Mouse (Mus musculus) kidney, embryonic 16.5 days (tissue): ENCODE results near the gene Cd300lb. TPM values are rescaled to one million over a fixed set of nuclear protein-coding genes. Genes with fewer than 3 reads are reported as not detected.

ENCODE experiments used
- ATAC-seq: fragments of 200-750 bp; cut with Nextera tagmentation; 2 replicates; pipeline ENCODE4 v1.8.0; 2017; ENCODE audit warnings: moderate TSS enrichment; ENCODE audit not compliant: low FRiP score, low TSS enrichment
- H3K27ac ChIP-seq: fragments of 300-500 bp; sonication (generic); 2 replicates; pipeline ENCODE4 v1.5.1; 2014; ENCODE audit warnings: low read length
- H3K27me3 ChIP-seq: fragments of 300-500 bp; sonication (generic); 2 replicates; pipeline ENCODE4 v1.6.1; 2014; ENCODE audit warnings: low read length, control low read depth, mixed read lengths; ENCODE audit not compliant: insufficient read depth
- H3K36me3 ChIP-seq: fragments of 300-500 bp; sonication (generic); 2 replicates; pipeline ENCODE4 v1.6.1; 2014; ENCODE audit warnings: low read length, control low read depth, mixed read lengths; ENCODE audit not compliant: insufficient read depth
- H3K4me1 ChIP-seq: fragments of 300-500 bp; sonication (generic); 2 replicates; pipeline ENCODE4 v1.6.1; 2014; ENCODE audit warnings: low read length, control low read depth, mixed read lengths; ENCODE audit not compliant: insufficient read depth
- H3K4me2 ChIP-seq: fragments of 300-500 bp; sonication (generic); replicated peaks from 2 replicates; pipeline ENCODE4 v1.6.1; 2014; ENCODE audit warnings: low read depth, low read length
- H3K4me3 ChIP-seq: fragments of 300-500 bp; sonication (generic); 2 replicates; pipeline ENCODE4 v1.5.1; 2014; ENCODE audit warnings: mild to moderate bottlenecking, low read length
- H3K9ac ChIP-seq: fragments of 300-500 bp; sonication (generic); replicated peaks from 2 replicates; pipeline ENCODE4 v1.6.1; 2014; ENCODE audit warnings: low read length
- H3K9me3 ChIP-seq: fragments of 300-500 bp; sonication (generic); 2 replicates; pipeline ENCODE4 v1.6.1; 2016; ENCODE audit warnings: low read length, control low read depth
- WGBS: fragments of 180-500 bp; shearing (Covaris S2); extraction: QIAGEN DNeasy Blood & Tissue Kit; methylation state at CpG from one replicate; pipeline ENCODE4 v1.1.7; 2014; 5-methylcytosine and 5-hydroxymethylcytosine counted together
- polyA plus RNA-seq: library from polyadenylated mRNA; unstranded; fragments of >200 nt; fragmentation: Nextera tagmentation; extraction: Ambion mirVana; gene quantifications from 2 replicates; pipeline ENCODE4 v1.2.1, GENCODE M21; 2015

Gene Cd300lb
- polyA plus RNA-seq, 1 experiment from 2014 or later, result 0.32 TPM

DNA sequence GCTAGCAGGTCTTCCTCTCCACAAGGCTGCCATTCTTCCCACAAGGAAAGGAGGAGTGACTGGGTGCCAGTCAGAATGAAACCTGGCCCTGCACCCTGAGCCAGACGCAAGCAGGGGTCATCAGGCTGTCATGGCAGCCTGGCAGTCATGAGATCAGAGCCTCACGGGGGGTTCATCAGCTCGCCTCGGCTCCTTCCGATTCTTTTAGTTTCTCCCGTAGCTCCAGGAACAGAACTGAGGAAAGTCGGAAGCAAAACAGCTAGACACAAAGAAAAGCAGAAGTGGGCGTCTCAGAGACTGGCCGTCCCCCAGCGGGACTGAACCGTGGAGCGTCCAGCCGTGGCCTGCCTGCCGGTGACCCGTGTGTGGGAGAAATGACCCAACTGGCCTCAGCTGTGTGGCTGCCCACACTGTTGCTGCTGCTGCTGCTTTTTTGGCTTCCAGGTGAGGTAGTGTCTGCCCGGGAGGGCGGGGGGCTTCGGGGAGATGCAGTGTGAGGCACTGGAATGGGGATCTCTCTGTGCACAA, 44.1 kb downstream of the Cd300lb start, which contains the start of gene Cd300a:
Cd300a (plus strand) TSS at position 51 of the 528 bp plus-strand sequence.
- 27% methylated on average over 18 of the region's 18 CpGs for WGBS

DNA sequence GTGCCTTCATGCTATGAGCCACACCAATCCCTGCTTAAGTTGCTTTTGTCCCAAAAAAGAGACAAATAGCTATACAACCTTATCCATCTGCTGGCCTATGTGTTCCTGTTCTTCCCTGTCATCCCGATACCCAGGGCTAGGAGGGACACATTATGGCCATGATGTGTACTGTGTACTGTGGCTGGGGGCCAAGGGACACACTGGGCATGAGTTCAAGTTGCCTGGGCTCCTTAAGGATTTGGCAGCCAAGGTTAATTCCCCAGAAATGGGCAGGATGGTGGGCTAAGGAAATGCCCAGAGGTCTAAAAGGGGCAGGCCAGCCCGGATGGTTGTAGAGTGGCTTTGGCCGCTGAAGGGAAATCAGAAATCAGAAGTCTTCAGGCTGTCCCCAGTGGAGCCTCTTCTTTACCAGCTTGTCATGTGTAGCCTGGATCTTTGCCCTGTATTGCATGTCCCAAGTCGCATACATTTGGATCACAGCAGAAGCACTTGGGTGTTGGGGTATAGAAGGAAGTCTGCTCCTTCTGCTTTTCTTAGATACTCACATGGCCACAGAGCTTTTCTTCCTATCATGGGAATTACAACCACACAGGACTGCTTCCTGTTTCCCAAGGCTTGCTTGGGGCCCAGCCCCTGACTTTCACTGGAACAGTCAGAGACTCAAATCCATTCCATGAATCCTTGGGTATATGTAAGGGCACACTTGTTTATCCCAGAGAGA, 49.6 kb downstream of the Cd300lb start:
- no peaks in the 10 kb centered on the region for H3K9me3 ChIP-seq
- no peak overlapping the region for H3K4me2 ChIP-seq
- H3K9ac ChIP-seq, result no peak overlapping the region
- H3K4me3 ChIP-seq, result no peak overlapping the region
- no peaks in the 10 kb centered on the region for H3K27me3 ChIP-seq
- no peaks in the 10 kb centered on the region for H3K4me1 ChIP-seq
- H3K27ac ChIP-seq, result no peak overlapping the region
- no peak for ATAC-seq
- H3K36me3 ChIP-seq, result no peaks in the 10 kb centered on the region
- WGBS, result 88% methylated on average over 4 of the region's 4 CpGs

More for the DNA sequence above, 44.1 kb downstream of the Cd300lb start, which contains the start of gene Cd300a:
- Histone ChIP-seq H3K27ac (0 out of 2 replicates have a peak within 1 kb of the TSS, but pooled peaks have one; percentile 20), H3K27me3 (no peaks in the 10 kb centered on the region), H3K4me3 (no peak within 1 kb of the TSS), H3K9me3 (no peaks in the 10 kb centered on the region), H3K36me3 (no peaks in the 10 kb centered on the region), H3K4me2 (peak within 1 kb of the TSS; percentile 42), H3K9ac (peak within 1 kb of the TSS; percentile 43; the same call in 1 of the 2 replicates), H3K4me1 (peaks cover 8% of the 10 kb centered on the region)
- peak; percentile 79 for ATAC-seq

DNA sequence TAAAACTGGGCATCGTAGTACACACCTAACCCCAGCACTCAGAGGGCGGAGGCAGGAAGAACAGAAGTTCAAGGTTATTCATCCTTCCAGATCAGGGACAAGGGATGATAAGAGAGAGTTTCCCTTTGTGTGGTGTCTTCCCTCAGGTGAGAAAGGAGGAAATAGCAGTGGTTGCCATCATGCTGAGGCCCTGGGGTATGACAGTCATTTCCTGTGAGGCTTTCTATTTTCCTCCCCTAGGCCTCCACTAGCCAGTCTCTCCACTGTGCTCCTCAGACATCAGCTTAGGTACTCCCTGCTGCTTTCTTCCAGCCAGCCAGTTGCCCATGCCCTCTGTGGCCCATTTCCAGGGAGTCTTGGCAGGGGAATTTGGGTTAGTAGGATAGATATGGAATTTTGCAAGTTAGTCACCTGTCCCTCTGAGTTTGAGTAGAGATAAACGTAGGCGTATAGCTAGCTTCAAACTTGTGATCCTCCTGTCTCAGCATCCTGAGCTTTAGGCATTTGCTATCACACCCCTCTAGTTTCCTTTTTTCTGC, 50.9 kb downstream of the Cd300lb start:
- Histone ChIP-seq H3K27me3 (no peaks in the 10 kb centered on the region), H3K9me3 (no peaks in the 10 kb centered on the region), H3K36me3 (no peaks in the 10 kb centered on the region), H3K4me3 (no peak overlapping the region), H3K4me2 (no peak overlapping the region), H3K4me1 (no peaks in the 10 kb centered on the region; the same call in 1 of the 2 replicates), H3K9ac (no peak overlapping the region), H3K27ac (no peak overlapping the region)
- 90% methylated on average over 4 of the region's 4 CpGs for WGBS
- ATAC-seq, result no peak

GRCm38 (mm10) chr11:114880589-114880988, 53.6 kb downstream of the Cd300lb start:
- H3K9ac ChIP-seq, result no peak overlapping the region
- H3K36me3 ChIP-seq, result no peaks in the 10 kb centered on the region
- no peak overlapping the region for H3K4me3 ChIP-seq
- peaks cover 15% of the 10 kb centered on the region for H3K4me1 ChIP-seq
- no peaks in the 10 kb centered on the region for H3K9me3 ChIP-seq
- H3K4me2 ChIP-seq, result no peak overlapping the region
- H3K27me3 ChIP-seq, result no peaks in the 10 kb centered on the region
- 0% methylated on average over 1 of the region's 1 CpGs for WGBS
- no peak for ATAC-seq
- H3K27ac ChIP-seq, result no peak overlapping the region

GRCm38 (mm10) chr11:114880185-114880584, 54.0 kb downstream of the Cd300lb start:
- no peak for ATAC-seq

DNA sequence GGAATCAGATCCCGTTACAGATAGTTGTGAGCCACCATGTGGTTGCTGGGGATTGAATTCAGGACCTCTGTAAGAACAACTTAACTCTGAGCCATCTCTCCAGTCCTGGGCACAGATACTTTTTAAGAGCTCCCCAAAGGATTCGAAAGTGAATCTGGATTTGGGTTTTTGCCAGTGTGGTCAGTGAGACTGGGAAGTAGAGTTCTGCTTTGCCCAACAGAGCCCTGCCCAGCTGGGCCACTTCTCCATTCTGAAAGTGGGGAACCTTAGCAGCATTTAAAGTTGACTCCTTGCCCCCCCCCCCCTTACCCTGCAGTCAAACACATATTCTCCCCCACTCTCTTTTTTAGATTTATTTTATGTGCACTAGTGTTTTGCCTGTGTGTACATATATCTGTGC, 54.5 kb downstream of the Cd300lb start:
- Histone ChIP-seq H3K4me3 (no peak overlapping the region), H3K27me3 (no peaks in the 10 kb centered on the region), H3K9ac (no peak overlapping the region), H3K4me2 (no peak overlapping the region), H3K27ac (no peak overlapping the region), H3K36me3 (no peaks in the 10 kb centered on the region), H3K4me1 (peaks cover 24% of the 10 kb centered on the region), H3K9me3 (no peaks in the 10 kb centered on the region)
- WGBS, result 83% methylated on average over 2 of the region's 2 CpGs
- no peak for ATAC-seq

More at GRCm38 (mm10) chr11:114880185-114880584, 54.0 kb downstream of the Cd300lb start:
- Histone ChIP-seq H3K27ac (no peak overlapping the region), H3K27me3 (no peaks in the 10 kb centered on the region), H3K4me1 (peaks cover 19% of the 10 kb centered on the region), H3K9ac (no peak overlapping the region), H3K4me2 (no peak overlapping the region), H3K9me3 (no peaks in the 10 kb centered on the region), H3K36me3 (no peaks in the 10 kb centered on the region), H3K4me3 (no peak overlapping the region)

DNA sequence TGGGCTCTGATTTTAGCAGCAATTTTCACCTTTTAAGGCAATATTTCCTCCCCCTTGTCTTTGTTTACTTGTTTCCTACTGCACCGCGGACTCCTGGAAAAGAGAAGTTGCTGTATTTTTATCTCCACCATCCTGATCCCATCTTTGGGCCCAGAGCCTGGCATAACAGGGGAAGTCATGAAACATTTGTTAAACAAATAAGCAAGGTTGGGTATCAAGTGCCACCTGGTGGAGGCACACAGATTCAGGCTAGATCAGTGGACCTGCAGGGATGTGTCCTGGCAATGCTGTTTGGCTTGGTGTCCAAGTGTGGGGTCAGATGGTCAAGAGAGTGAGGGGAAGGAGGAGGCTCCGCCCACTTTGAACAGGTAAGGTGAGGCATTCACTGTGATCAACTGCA, 57.0 kb downstream of the Cd300lb start:
- H3K9ac ChIP-seq, result no peak overlapping the region
- H3K4me3 ChIP-seq, result no peak overlapping the region
- H3K4me2 ChIP-seq, result no peak overlapping the region
- H3K4me1 ChIP-seq, result peaks cover 48% of the 10 kb centered on the region
- ATAC-seq, result no peak
- H3K27ac ChIP-seq, result peak overlapping the region; percentile 76; the same call in 1 of the 2 replicates
- peaks cover 9% of the 10 kb centered on the region; the same call in 1 of the 2 replicates for H3K36me3 ChIP-seq
- WGBS, result 42% methylated on average over 3 of the region's 3 CpGs
- no peaks in the 10 kb centered on the region for H3K27me3 ChIP-seq
- no peaks in the 10 kb centered on the region for H3K9me3 ChIP-seq

DNA sequence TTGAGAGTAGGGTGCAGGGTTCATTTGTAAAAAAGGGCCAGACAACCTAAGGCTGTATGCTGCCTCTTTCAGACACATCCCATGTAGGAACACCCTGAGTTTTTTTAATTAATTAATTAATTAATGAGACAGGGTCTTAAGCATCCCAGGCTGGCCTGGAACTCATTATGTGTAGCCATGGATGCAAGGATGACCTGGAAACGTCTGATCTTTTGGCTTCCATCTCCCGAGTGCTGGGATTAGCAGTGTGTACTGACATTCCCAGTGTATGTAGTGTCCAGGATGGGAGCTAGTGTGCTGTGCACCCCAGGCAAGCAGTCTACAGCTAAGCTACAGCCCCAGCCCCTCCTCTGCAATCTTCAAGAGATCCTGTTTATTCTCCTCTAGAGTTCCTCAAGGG, 57.6 kb downstream of the Cd300lb start:
- WGBS, result 22% methylated on average over 2 of the region's 2 CpGs
- peaks cover 13% of the 10 kb centered on the region for H3K36me3 ChIP-seq
- no peak overlapping the region for H3K4me3 ChIP-seq
- 0 out of 2 replicates have a peak, but pooled peaks have one; percentile 10 for ATAC-seq
- H3K9ac ChIP-seq, result no peak overlapping the region
- H3K4me2 ChIP-seq, result no peak overlapping the region
- H3K27ac ChIP-seq, result peak overlapping the region; percentile 76; the same call in 1 of the 2 replicates
- H3K9me3 ChIP-seq, result no peaks in the 10 kb centered on the region
- peaks cover 48% of the 10 kb centered on the region for H3K4me1 ChIP-seq
- H3K27me3 ChIP-seq, result no peaks in the 10 kb centered on the region

- peaks cover 48% of the 10 kb centered on the region for H3K4me1 ChIP-seq
- H3K27ac ChIP-seq, result peak overlapping the region; percentile 76
- peak; percentile 24; the same call in 1 of the 2 replicates for ATAC-seq
- H3K27me3 ChIP-seq, result no peaks in the 10 kb centered on the region
- no peak overlapping the region for H3K9ac ChIP-seq
- WGBS, result 23% methylated on average over 7 of the region's 7 CpGs
- H3K9me3 ChIP-seq, result no peaks in the 10 kb centered on the region
- peaks cover 17% of the 10 kb centered on the region for H3K36me3 ChIP-seq
- H3K4me3 ChIP-seq, result no peak overlapping the region
- 0 out of 2 replicates have a peak overlapping the region, but pooled peaks have one; percentile 2 for H3K4me2 ChIP-seq
Measured at GRCm38 (mm10) chr11:114876176-114876575, 58.0 kb downstream of the Cd300lb start.
